Mouse (Mus musculus) gastrocnemius, postnatal 10 days (tissue): ENCODE results near the gene Pla2g3. TPM values are rescaled to one million over a fixed set of nuclear protein-coding genes. Genes with fewer than 3 reads are reported as not detected.
A peak's percentile ranks its signal among the peaks of the same experiment; 100 is the strongest.

Experiments used
- DNase-seq: peaks from one replicate; pipeline ENCODE4 v3.0.0; 2021; ENCODE audit warnings: mixed read lengths
- total RNA-seq, 2 experiments: library from RNA; stranded (reverse); gene quantifications; 2 replicates each; pipeline ENCODE4 v1.2.3; 2021

Gene Pla2g3
- total RNA-seq, 2 experiments from 2014 or later, result 0.09 TPM; not detected in 1

DNA sequence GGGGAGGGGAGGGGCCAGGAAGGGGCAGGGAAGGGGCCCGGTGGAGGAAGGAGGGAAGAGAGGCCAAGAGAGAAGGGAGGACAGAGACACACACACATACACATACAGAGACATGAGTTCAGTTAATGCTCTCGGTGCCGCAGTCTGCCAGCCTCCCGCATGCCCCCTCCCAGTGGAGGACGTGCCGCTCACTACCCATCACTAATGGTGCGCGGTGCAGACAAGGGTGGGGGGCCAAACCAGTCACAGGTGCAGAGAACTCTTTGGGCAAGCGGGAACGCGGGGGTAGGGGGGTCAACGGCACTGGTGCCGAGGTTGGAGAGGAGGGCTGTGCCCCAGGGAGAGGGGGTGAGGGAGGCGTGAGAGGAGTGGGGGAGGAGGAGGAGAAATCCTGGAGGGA, 32.8 kb downstream of the Pla2g3 start:
- no peak for DNase-seq

- DNase-seq, result no peak
Observed at GRCm38 (mm10) chr11:3521339-3522224, 33.5 kb downstream of the Pla2g3 start.

DNA sequence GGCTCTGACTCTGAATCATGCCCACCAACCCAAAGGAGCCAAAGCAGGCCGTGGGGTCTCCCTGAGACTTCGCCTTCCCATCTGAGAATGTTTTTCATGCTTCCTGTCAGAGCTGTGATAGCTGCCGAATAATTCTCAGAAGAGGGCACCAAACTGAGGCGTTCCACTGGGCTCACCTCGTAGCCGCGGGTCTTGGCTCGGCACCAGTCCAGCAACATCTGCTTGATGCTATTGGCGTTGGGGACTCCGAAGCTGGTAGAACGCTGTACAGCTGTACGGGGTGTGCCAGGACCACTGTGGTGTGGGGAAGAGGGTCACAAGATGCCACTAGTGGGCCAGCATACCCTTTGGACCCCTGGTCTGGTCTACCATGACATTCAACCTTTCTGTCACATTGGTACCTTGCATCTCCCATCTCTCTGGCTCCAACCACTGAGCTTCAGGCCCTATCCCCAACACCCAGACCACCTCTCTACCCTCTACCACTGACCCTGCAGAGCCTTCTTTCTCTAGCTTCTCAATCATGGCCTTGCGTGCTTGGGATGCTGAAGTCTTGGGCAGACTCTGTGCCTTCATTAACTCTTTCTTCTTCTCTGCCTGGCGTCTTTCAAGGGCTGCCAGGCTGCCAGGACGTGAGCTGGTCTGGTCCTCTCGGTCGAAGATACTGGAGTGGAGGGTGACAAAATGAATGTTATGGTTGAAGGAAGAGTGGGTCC, 34.4 kb downstream of the Pla2g3 start:
- DNase-seq, result no peak

- no peak for DNase-seq
Observed at GRCm38 (mm10) chr11:3523840-3524582, 35.9 kb downstream of the Pla2g3 start.

DNA sequence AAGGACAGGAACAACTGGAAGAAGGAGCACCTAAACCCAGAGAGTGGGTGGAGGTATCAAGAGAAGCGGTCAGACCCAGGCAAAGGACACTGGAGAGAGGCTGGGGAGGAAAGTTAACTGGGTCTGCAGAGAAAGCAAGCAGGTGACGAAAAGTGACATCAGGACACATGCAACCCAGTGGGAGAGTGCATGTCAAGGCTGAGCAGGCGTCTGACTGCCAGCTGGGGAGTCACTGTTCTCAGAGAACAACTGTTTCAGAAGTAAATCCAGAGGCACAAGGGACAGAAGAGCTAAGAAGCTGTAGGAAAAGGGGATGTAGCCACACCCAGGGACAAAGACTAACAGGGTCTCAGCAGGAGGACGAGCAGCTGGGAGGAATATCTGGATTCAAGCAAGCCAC, 37.5 kb downstream of the Pla2g3 start:
- no peak for DNase-seq

DNA sequence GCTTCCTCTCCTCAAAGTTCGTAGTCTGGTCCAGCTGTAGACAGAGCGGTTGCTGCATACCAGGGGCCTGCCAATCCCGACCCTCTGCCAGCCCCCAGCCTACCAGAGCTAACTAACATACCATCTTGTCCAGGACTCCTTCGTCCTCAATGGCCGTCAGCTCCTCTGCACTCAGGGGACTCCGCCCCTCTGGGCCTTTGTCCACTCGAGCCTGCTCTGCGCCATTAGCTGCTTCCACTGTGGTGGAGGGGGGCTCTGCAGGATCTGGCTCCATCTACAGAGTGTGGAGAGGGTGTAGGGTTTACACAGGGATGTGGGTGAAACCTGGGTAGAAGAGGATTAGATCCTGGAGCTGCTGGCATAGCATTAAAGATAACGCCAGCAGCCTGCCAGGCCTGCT, 38.1 kb downstream of the Pla2g3 start:
- no peak for DNase-seq

GRCm38 (mm10) chr11:3526979-3527738, 39.1 kb downstream of the Pla2g3 start:
- peak; percentile 72 for DNase-seq

- DNase-seq, result peak; percentile 65
Observed at GRCm38 (mm10) chr11:3527766-3528165, 39.7 kb downstream of the Pla2g3 start.

DNA sequence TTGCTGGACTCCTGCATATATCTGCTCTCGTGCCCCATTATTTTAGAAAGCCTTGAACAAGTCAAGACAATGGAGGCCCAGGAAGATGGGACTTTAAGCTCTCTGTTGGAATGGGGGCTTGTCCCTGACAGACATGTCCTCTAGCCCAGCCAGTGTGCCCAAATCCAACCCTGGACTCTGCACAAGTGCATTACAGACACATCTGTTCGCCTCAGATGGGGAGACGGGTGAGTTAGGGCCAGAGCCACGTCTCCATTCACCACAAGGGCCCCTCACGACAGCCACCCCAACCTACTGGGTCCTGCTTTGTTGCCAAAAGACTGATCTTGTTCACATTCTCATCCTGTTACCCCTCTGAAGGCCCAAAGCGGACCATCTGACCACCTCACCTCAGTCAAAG, 40.1 kb downstream of the Pla2g3 start:
- DNase-seq, result peak; percentile 9

- no peak for DNase-seq
Observed at GRCm38 (mm10) chr11:3529476-3530252, 41.6 kb downstream of the Pla2g3 start.

GRCm38 (mm10) chr11:3530731-3531130, 42.6 kb downstream of the Pla2g3 start:
- no peak for DNase-seq

GRCm38 (mm10) chr11:3531634-3532033, 43.5 kb downstream of the Pla2g3 start:
- no peak for DNase-seq

DNA sequence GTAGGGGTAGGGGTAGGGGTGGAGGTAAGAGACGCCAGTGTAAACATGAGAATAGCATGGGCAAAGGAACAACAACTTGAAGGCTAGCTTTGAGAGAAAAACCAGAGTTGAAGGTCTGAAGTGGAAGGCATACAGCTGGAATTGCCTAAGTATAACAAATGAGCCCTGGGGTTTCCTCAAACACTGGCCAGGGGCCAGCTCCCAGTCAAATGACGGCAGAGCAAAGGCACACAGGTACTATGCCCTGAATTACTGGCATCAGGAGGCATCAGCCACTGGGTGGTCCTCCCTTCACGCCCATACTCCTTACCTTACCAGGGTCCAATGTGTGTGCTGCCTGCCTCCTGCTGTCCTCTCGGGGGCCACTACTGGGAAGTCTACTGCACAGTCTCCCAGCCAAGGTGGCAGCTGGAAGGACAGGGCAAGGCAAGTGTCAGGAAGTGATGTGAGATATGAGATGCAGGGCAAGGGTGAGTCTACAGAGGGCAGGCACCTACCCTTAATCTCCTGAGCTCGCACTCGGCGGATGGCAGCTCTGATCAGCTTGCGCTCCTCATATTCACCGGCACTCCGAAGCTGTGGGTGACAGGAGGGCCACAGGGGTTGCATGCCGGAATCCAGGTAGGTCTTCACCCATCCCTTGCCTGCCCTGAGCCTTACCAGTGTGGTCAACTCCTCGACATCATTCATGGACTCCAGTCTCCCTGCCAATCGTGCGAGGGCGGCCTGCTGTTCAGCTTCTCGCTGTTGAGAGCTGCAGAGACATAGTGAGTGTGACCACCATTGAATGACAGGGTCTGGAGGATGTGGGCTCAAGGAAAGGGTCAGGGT, 44.2 kb downstream of the Pla2g3 start:
- no peak for DNase-seq

DNA sequence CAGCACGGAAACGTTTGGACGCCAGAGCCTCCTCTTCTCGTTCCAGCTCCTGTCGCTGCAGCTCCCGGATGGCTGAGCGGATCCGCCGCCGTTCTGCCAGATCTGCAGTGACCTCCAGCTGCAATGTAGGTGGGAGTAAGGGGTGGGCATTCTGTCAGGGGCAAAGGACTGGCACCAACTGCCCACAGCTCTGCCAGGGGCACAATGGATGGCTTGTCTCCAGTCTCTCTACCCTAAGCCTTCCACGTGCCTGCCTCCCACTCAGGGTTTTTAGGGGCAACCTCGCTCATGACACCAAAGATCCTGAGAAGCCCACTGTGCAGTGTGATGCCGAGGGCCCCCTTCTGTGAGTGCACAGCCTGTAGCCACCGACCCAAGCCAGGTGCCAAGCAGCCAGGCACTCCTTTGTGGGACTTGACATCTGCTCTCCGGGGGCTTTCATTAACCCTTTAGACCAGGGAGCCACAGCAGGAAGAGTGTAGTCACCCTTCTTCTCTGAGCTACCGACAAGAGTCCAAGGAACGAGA, 45.4 kb downstream of the Pla2g3 start:
- no peak for DNase-seq

DNA sequence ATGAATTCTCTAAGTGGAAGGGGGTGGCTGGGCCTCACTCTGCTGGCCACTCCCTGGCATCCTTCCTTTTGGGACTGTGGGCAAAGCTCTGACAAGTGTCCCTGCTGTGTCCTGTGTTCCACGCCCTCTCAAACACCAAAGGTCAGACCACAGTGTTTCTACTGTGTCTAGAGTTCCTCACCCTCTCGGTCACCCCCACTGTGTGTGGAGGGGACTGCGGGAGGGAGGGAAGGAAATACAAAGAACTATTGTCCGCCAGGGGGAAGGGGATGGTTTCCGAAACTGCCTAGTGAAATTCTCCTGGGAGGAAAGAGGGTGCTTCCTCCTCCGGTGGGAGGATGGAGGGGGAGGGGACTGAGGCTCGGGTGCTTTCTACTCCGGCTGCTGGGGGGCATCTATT, 46.9 kb downstream of the Pla2g3 start:
- no peak for DNase-seq

GRCm38 (mm10) chr11:3535406-3535986, 47.4 kb downstream of the Pla2g3 start:
- peak; percentile 99 for DNase-seq

- DNase-seq, result no peak
Observed at GRCm38 (mm10) chr11:3536082-3536481, 48.0 kb downstream of the Pla2g3 start.

- no peak for DNase-seq
Observed at GRCm38 (mm10) chr11:3536745-3537333, 48.8 kb downstream of the Pla2g3 start.

- DNase-seq, result no peak
Observed at GRCm38 (mm10) chr11:3537711-3538110, 49.6 kb downstream of the Pla2g3 start.
